Mouse (Mus musculus) erythroblast, embryonic 14.5 days (primary cell): ENCODE results near the gene Stx17.

ENCODE experiments used
- GATA1 ChIP-seq: IDR thresholded peaks from 2 replicates; pipeline ENCODE4 v1.6.1; 2012; ENCODE audit warnings: low read length, inconsistent platforms, mixed read lengths
- TAL1 ChIP-seq: IDR thresholded peaks from 3 replicates; pipeline ENCODE4 v1.6.1; 2012; ENCODE audit warnings: low read length, inconsistent platforms, mixed read lengths

- no peak for TF ChIP-seq GATA1
- no peak for TF ChIP-seq TAL1
These were observed 31.1 kb downstream of the Stx17 start for GRCm38 (mm10) chr4:48155864-48156263.
